Mouse (Mus musculus) neural tube, embryonic 14.5 days (tissue): ENCODE measurements at regions not wholly inside any gene's neighbourhood (a gene's known extent, or its start where the extent isn't known, plus 50 kb on each side); places are given as distances from the start of the nearest gene placed in this dataset.
A peak's percentile ranks its signal among the peaks of the same experiment; 100 is the strongest.

ENCODE experiments used
- ATAC-seq: fragments of 200-750 bp; cut with Nextera tagmentation; 2 replicates; pipeline ENCODE4 v1.8.0; 2017; ENCODE audit warnings: low read depth, mild to moderate bottlenecking, moderate TSS enrichment, moderate library complexity
- H3K27ac ChIP-seq: fragments of 300-500 bp; sonication (generic); 2 replicates; pipeline ENCODE4 v1.5.1; 2014; ENCODE audit warnings: low read depth, mild to moderate bottlenecking, control low read depth, low read length, moderate library complexity, mixed read lengths
- H3K27me3 ChIP-seq: fragments of 300-500 bp; sonication (generic); 2 replicates; pipeline ENCODE4 v1.6.1; 2014; ENCODE audit warnings: low read length; ENCODE audit not compliant: control insufficient read depth, insufficient read depth
- H3K36me3 ChIP-seq: fragments of 300-500 bp; sonication (generic); 2 replicates; pipeline ENCODE4 v1.6.1; 2014; ENCODE audit warnings: low read length, mixed read lengths; ENCODE audit not compliant: control insufficient read depth, insufficient read depth
- H3K4me1 ChIP-seq: fragments of 300-500 bp; sonication (generic); 2 replicates; pipeline ENCODE4 v1.6.1; 2014; ENCODE audit warnings: low read length; ENCODE audit not compliant: control insufficient read depth, insufficient read depth
- H3K4me2 ChIP-seq: fragments of 300-500 bp; sonication (generic); 2 replicates; pipeline ENCODE4 v1.6.1; 2014; ENCODE audit warnings: mild to moderate bottlenecking, low read depth, low read length, control low read depth
- H3K4me3 ChIP-seq: fragments of 300-500 bp; sonication (generic); 2 replicates; pipeline ENCODE4 v1.5.1; 2014; ENCODE audit warnings: low read depth, low read length, control low read depth, mixed read lengths
- H3K9ac ChIP-seq: fragments of 300-500 bp; sonication (generic); replicated peaks from 2 replicates; pipeline ENCODE4 v1.6.1; 2014; ENCODE audit warnings: low read depth, mild to moderate bottlenecking, control low read depth, low read length, mixed read lengths
- H3K9me3 ChIP-seq: fragments of 300-500 bp; sonication (generic); 2 replicates; pipeline ENCODE4 v1.6.1; 2016; ENCODE audit warnings: low read length; ENCODE audit not compliant: control insufficient read depth
- WGBS: fragments of 180-500 bp; shearing (Covaris S2); extraction: QIAGEN DNeasy Blood & Tissue Kit; methylation state at CpG from one replicate; pipeline ENCODE4 v1.1.7; 2014; 5-methylcytosine and 5-hydroxymethylcytosine counted together

DNA sequence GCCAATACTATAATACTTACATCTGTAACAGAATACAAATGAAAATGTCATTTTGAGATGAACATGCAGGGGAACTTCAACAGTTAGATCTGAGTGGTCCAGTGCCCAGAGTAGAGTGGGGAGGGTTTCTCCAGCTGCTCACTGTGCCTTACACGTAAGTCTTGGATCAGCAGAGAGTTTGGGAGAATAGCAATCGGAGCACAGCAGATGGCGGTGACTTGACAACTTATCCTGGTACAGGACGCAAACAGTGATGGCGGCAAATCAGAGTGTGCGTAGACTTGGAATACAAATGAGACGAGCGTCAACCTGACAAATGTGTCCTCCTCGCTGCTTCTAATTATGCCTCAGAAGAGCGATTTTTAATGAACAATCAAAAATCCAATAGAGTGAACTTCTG lies 527.6 kb downstream of the Adgrl2 start:
- no peaks in the 10 kb centered on the region for H3K4me1 ChIP-seq
- H3K27me3 ChIP-seq = no peaks in the 10 kb centered on the region
- H3K9ac ChIP-seq = no peak overlapping the region
- no peak overlapping the region for H3K27ac ChIP-seq
- no peak for ATAC-seq
- WGBS = 76% methylated on average over 10 of the region's 10 CpGs
- H3K36me3 ChIP-seq = no peaks in the 10 kb centered on the region
- no peak overlapping the region for H3K4me3 ChIP-seq
- H3K9me3 ChIP-seq = no peaks in the 10 kb centered on the region
- H3K4me2 ChIP-seq = no peak overlapping the region

DNA sequence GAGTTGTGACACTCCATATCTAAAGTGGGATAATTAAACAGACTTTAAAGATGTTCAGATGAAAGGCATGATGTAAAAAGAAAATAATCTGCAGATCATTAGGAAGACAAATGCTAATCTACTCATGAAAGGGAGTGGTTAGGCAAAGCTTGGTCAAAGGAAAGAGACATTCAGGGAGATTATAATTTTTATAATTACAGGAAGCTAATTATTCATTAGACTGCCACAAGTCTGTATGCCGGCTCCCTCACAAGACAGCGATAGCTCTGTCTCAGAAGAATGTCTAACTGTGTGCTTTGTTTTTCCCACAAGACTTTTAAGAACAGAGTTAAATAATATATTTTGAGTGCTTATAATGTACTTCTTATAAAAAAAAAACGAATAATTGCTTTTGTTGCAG lies 541.5 kb downstream of the Adgrl2 start:
- no peak for ATAC-seq
- Histone ChIP-seq H3K9ac (no peak overlapping the region), H3K4me1 (no peaks in the 10 kb centered on the region), H3K4me2 (no peak overlapping the region), H3K4me3 (no peak overlapping the region), H3K9me3 (no peaks in the 10 kb centered on the region), H3K36me3 (no peaks in the 10 kb centered on the region), H3K27ac (no peak overlapping the region), H3K27me3 (no peaks in the 10 kb centered on the region)
- 66% methylated on average over 3 of the region's 3 CpGs for WGBS

DNA sequence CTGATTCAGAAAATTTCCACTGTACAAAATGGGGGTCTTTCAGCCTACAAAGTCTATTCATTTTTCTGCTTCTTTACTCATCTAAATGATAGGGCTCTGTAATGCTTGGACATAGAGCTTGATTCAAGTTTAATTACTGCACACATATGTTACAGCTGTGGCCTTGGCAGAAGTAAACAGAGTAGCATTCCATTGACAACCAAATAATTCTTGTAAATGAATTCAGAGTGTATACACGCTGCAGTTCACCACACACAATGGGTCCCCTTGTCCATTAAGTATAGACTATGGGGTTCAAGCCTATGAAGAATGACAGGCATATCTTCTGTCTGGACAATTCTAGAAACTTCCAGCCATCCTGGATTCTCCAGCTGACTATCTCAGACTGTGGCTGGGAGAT lies 541.9 kb downstream of the Adgrl2 start:
- ATAC-seq = peak; percentile 28; the same call in 1 of the 2 replicates

DNA sequence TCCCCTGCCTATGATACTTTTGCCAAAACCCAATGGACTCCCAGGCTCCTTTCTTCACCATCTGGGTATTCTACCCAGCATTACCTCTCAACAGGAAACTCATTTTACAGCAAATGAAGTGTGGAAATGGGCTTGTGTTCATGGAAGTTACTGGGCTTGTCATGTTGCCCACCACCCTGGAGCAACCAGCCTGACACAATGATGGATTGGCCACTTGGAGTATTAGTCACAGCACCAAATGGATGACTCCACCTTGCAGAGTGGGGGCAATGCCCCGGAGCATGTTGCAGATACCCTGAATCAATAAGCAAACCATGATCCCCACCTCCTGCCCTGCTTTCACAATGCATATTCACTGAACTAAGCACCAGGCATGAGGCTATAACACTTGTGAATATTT lies 543.5 kb downstream of the Adgrl2 start:
- no peaks in the 10 kb centered on the region for H3K4me1 ChIP-seq
- H3K36me3 ChIP-seq = no peaks in the 10 kb centered on the region
- H3K27me3 ChIP-seq = no peaks in the 10 kb centered on the region
- 81% methylated on average over 1 of the region's 1 CpGs for WGBS
- H3K4me2 ChIP-seq = no peak overlapping the region
- H3K9ac ChIP-seq = no peak overlapping the region
- H3K27ac ChIP-seq = no peak overlapping the region
- no peaks in the 10 kb centered on the region for H3K9me3 ChIP-seq
- H3K4me3 ChIP-seq = no peak overlapping the region
- no peak for ATAC-seq

More for the DNA sequence above, 541.9 kb downstream of the Adgrl2 start:
- no peak overlapping the region for H3K27ac ChIP-seq
- H3K9ac ChIP-seq = no peak overlapping the region
- H3K4me1 ChIP-seq = no peaks in the 10 kb centered on the region
- no peaks in the 10 kb centered on the region for H3K36me3 ChIP-seq
- WGBS = 15% methylated on average over 1 of the region's 1 CpGs
- H3K4me3 ChIP-seq = no peak overlapping the region
- no peaks in the 10 kb centered on the region for H3K9me3 ChIP-seq
- no peaks in the 10 kb centered on the region for H3K27me3 ChIP-seq
- no peak overlapping the region for H3K4me2 ChIP-seq

DNA sequence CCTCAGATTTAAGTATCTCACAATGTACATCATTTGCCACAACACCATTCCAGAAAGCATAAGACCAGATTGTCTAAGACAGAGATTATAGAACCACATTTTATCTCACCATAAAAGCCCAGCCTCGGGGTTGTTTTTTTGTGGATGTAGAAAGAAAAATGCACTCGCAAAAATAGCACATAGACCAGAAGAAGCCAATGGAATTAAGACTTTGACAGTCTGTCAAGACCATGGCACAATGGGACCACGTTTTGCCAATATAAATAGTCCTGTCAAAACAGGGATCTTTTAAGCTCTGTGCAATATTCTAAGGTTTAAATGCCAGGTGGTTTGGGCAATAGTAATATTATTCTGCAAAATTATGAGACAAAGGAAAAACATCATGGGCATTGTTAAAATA lies 547.3 kb downstream of the Adgrl2 start:
- Histone ChIP-seq H3K27ac (no peak overlapping the region), H3K9ac (no peak overlapping the region), H3K4me3 (no peak overlapping the region), H3K4me2 (no peak overlapping the region), H3K4me1 (no peaks in the 10 kb centered on the region), H3K27me3 (no peaks in the 10 kb centered on the region), H3K9me3 (no peaks in the 10 kb centered on the region), H3K36me3 (no peaks in the 10 kb centered on the region)
- no peak for ATAC-seq
- 83% methylated on average over 3 of the region's 3 CpGs for WGBS

DNA sequence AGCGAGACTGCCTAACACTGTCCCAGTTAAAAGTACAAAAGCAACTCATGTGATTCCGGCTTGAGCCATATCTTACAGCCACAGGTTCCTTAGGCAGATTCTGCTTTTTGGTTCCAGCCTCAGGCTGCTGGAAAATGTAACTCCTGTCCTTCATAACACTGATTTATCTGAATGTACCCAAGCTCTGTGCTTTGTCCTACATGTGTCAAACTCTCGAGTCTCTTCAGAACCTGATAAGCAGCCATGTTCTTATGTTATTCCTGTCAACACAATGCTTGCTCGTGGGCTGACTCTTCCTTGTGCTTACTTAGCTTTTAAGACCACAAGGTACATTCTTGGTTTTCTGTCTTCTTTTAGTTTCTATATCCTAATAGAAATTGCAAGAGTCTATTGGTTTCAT lies 556.3 kb downstream of the Adgrl2 start:
- 90% methylated on average over 4 of the region's 4 CpGs for WGBS
- H3K27me3 ChIP-seq = no peaks in the 10 kb centered on the region
- no peaks in the 10 kb centered on the region for H3K36me3 ChIP-seq
- no peaks in the 10 kb centered on the region for H3K9me3 ChIP-seq
- no peak for ATAC-seq
- no peaks in the 10 kb centered on the region for H3K4me1 ChIP-seq
- H3K4me2 ChIP-seq = no peak overlapping the region
- no peak overlapping the region for H3K27ac ChIP-seq
- no peak overlapping the region for H3K4me3 ChIP-seq
- no peak overlapping the region for H3K9ac ChIP-seq

DNA sequence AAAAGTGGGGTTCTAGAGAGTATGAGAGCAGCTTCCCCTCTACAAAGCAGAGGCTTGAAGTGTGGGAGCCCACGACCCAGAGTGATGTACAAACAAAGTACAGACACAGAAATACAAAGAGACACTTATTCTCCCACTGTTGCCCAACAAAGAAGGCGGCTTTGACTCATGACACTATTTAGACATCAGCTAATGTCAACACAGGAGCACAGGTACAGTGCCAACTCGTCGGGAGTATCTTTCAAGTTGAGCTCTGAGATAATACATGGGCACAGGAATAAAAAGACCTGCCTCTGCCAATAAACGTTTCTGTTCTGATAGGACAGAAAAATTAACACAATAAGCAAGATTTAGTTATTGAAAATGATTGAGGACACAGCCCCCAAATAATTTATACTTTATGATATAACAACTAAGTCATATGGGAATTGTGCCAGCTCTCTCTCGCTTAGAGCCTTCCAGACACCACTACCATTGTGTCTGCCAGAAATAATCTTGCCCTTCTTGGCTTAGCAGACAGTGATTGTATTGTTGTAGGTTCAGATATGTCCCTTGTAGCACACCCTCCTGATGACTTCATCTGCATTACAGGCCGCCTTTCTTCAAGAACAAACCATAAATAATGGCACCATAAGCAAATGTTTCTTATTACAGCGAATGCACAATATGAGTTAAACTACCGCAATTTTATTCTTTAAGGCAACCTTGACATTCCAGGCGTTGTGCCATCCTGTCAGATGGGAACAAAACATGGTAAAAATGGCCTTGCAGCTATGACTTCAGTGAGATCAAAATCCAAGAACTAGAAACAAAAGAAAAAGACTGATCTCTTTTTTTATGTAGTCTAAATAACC lies 561.1 kb downstream of the Adgrl2 start:
- no peak overlapping the region for H3K27ac ChIP-seq
- H3K27me3 ChIP-seq = no peaks in the 10 kb centered on the region
- no peak overlapping the region for H3K9ac ChIP-seq
- H3K4me3 ChIP-seq = no peak overlapping the region
- 76% methylated on average over 10 of the region's 10 CpGs for WGBS
- H3K9me3 ChIP-seq = no peaks in the 10 kb centered on the region
- H3K4me2 ChIP-seq = no peak overlapping the region
- ATAC-seq = no peak
- H3K36me3 ChIP-seq = no peaks in the 10 kb centered on the region
- H3K4me1 ChIP-seq = peaks cover 4% of the 10 kb centered on the region; the same call in 1 of the 2 replicates

DNA sequence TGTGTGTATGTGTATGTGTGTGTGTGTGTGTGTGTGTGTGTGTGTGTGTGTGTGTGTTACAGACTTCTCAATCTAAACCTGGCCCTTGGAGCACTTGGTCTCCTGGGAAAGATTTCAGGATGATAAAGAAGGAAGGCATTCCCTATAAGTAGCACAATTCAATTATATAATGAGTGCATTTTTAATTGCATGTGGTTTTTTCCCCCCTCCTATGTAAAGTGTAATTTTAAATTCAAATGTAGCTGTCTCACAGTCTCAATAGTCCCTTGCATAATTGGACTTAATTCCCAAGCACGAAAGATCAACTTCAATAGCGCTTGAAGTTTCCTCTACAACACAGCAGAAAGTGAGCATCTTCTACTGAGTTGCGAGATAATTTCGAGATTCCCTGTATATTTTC lies 566.3 kb downstream of the Adgrl2 start:
- no peaks in the 10 kb centered on the region for H3K9me3 ChIP-seq
- 66% methylated on average over 4 of the region's 4 CpGs for WGBS
- peaks cover 6% of the 10 kb centered on the region; the same call in 1 of the 2 replicates for H3K4me1 ChIP-seq
- no peak overlapping the region for H3K27ac ChIP-seq
- H3K4me2 ChIP-seq = no peak overlapping the region
- no peak for ATAC-seq
- H3K4me3 ChIP-seq = no peak overlapping the region
- H3K36me3 ChIP-seq = no peaks in the 10 kb centered on the region
- no peaks in the 10 kb centered on the region for H3K27me3 ChIP-seq
- H3K9ac ChIP-seq = no peak overlapping the region

DNA sequence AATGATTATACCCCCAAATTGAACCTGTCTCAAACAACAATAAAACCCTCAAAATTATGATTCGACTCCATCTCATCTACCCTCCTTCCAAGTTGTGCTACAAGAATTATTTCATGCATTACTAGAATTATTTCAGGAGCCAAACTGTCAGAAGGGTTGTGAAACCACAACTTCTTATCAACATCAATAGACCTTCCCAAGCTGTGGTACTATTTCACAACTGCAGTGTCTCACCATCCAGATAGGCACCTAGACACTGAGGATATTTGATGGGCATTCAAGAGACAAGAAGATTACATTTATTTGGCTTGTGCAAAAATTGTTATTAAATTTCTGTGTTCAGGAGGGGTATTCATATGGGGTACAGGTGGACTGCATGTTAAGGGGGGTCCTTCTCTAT lies 567.0 kb downstream of the Adgrl2 start:
- peaks cover 6% of the 10 kb centered on the region; the same call in 1 of the 2 replicates for H3K4me1 ChIP-seq
- H3K9ac ChIP-seq = no peak overlapping the region
- ATAC-seq = no peak
- H3K27me3 ChIP-seq = no peaks in the 10 kb centered on the region
- H3K4me2 ChIP-seq = no peak overlapping the region
- H3K4me3 ChIP-seq = no peak overlapping the region
- 95% methylated on average over 1 of the region's 1 CpGs for whole genome bisulfite sequencing
- no peak overlapping the region for H3K27ac ChIP-seq
- H3K9me3 ChIP-seq = no peaks in the 10 kb centered on the region
- H3K36me3 ChIP-seq = no peaks in the 10 kb centered on the region
